Mouse (Mus musculus) fat pad, adult 2 months (tissue): ENCODE data around the gene Slc6a14.

Source experiments
- DNase-seq: peaks from one replicate; pipeline ENCODE4 v3.0.0-alpha.2; 2011; ENCODE audit warnings: low read depth, low spot score; ENCODE audit errors: extremely low read depth

The Slc6a14 gene

GRCm38 (mm10) chrX:21714829-21715228, at the start of gene Slc6a14:
TSS of gene Slc6a14 (plus strand) at chrX:21714896.
- DNase-seq = no peak

DNA sequence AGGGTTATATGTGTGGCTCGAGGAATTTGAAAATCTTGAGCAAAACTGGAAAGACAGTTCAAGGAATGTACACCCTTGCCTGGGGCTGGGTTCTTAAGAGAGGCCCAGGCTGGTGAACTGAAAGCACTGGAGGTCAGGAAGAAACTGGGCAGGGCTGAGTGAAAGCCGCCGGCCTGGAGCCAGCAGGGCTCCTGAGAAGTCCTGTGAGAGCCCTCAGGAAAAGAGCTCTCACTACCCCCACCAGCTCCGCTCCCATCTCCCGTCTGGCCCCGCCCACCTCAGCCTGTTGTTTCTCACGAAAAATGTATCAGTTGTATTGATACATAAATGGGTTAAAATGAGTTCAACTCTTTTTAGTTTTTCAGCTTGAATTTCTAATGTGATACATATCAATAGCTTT, 43.8 kb upstream of the Slc6a14 start:
- no peak for DNase-seq

GRCm38 (mm10) chrX:21695220-21695619, 19.5 kb upstream of the Slc6a14 start:
- no peak for DNase-seq

GRCm38 (mm10) chrX:21695687-21696086, 19.0 kb upstream of the Slc6a14 start:
- peak; percentile 40 for DNase-seq

DNA sequence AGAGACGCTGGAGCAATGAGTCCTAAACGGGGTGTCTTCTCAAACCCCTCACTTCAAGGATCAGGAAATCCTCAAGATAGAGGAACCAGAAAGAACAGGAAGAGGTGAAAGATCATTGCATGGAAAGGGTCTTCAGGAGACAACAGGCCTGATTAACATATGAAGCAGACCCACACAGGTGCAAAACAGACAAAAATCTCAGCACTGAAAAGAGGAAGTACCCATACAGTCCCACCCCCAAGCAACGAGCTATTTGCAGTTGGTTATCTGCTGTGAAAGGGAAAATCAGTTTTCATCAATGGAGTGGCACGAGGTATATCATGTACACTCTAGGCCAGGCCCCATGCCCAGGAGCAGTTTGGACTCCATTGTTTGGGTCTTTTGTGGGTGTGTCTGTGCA, 13.1 kb upstream of the Slc6a14 start:
- no peak for DNase-seq

- DNase-seq = no peak
Measured at GRCm38 (mm10) chrX:21704470-21704869, 10.2 kb upstream of the Slc6a14 start.

DNA sequence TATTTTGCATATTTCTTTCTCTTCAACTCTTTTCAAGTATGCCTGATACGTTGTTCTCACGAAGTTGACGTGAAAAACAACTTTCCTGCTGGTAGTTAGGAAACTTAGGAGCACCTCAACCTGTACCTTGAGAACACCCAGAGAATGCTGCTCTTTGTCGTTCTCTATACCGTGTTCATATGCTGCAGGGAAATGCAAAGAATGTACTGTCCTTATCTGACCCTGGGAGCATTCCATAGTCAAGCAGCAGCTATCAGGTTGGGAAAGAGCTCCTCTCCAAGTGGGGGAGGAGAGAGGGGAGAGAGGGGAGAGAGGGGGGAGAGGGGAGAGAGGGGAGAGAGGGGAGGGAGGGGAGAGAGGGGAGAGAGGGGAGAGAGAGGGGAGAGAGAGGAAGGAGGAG, 597 bp downstream of the Slc6a14 start:
- no peak for DNase-seq

DNA sequence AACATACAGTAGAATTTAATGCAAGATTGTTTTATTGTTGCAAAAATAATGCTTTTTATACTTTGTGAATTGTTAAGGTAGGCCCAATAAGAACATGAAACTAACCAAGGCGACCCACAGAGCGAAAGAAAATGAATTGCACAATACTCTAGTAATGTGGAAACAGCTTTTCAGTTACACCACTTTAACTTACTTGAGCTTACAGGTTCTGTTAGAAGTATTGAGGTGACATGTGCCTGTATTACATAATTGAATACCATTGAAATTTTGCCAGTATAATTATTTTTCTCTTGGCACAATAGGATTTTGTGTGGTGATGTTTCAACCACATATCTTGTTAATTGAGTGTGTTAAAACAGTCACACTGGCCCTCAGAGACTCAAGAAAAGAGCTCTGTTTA, 2.2 kb downstream of the Slc6a14 start:
- peak; percentile 19 for DNase-seq

- DNase-seq = no peak
Measured at GRCm38 (mm10) chrX:21744997-21745396, 30.3 kb downstream of the Slc6a14 start, which contains the start of gene Gm28269. TSS of gene Gm28269 (minus strand) at chrX:21745097.
